Mouse (Mus musculus) midbrain, embryonic 11.5 days (tissue): ENCODE results near the gene Erbin. TPM values are rescaled to one million over a fixed set of nuclear protein-coding genes. Genes with fewer than 3 reads are reported as not detected.

ENCODE experiments used
- ATAC-seq: fragments of 200-750 bp; cut with Nextera tagmentation; 2 replicates; pipeline ENCODE4 v1.8.0; 2017; ENCODE audit warnings: moderate TSS enrichment, moderate library complexity; ENCODE audit not compliant: low FRiP score
- DNase-seq: peaks from one replicate; pipeline ENCODE4 v3.0.0; 2015; ENCODE audit warnings: low spot score; ENCODE audit errors: missing footprints
- H3K27ac ChIP-seq: fragments of 300-500 bp; sonication (generic); 2 replicates; pipeline ENCODE4 v1.5.1; 2014; ENCODE audit warnings: low read depth, low read length
- H3K27me3 ChIP-seq: fragments of 300-500 bp; sonication (generic); 2 replicates; pipeline ENCODE4 v1.6.1; 2014; ENCODE audit warnings: mild to moderate bottlenecking, low read length, moderate library complexity, mixed read lengths; ENCODE audit not compliant: control insufficient read depth, insufficient read depth
- H3K36me3 ChIP-seq: fragments of 300-500 bp; sonication (generic); 2 replicates; pipeline ENCODE4 v1.6.1; 2014; ENCODE audit warnings: mild to moderate bottlenecking, low read length, moderate library complexity, mixed read lengths; ENCODE audit not compliant: control insufficient read depth, insufficient read depth
- H3K4me1 ChIP-seq: fragments of 300-500 bp; sonication (generic); 2 replicates; pipeline ENCODE4 v1.6.1; 2014; ENCODE audit warnings: low read length; ENCODE audit not compliant: control insufficient read depth, insufficient read depth
- H3K4me2 ChIP-seq: fragments of 300-500 bp; sonication (generic); 2 replicates; pipeline ENCODE4 v1.6.1; 2014; ENCODE audit warnings: mild to moderate bottlenecking, moderate library complexity
- H3K4me3 ChIP-seq: fragments of 300-500 bp; sonication (generic); 2 replicates; pipeline ENCODE4 v1.5.1; 2014; ENCODE audit warnings: low read depth, low read length
- H3K9ac ChIP-seq: fragments of 300-500 bp; sonication (generic); 2 replicates; pipeline ENCODE4 v1.6.1; 2014; ENCODE audit warnings: low read length
- H3K9me3 ChIP-seq: fragments of 300-500 bp; sonication (generic); 2 replicates; pipeline ENCODE4 v1.6.1; 2016; ENCODE audit warnings: low read length; ENCODE audit not compliant: control insufficient read depth
- WGBS: fragments of 180-500 bp; shearing (Covaris S2); extraction: QIAGEN DNeasy Blood & Tissue Kit; methylation state at CpG from one replicate; pipeline ENCODE4 v1.1.7; 2014; 5-methylcytosine and 5-hydroxymethylcytosine counted together
- polyA plus RNA-seq: library from polyadenylated mRNA; unstranded; fragments of >200 nt; fragmentation: Nextera tagmentation; extraction: Ambion mirVana; gene quantifications from 2 replicates; pipeline ENCODE4 v1.2.1, GENCODE M21; 2014

Gene Erbin
- polyA plus RNA-seq, 1 experiment from 2014 or later = 27.6 TPM

DNA sequence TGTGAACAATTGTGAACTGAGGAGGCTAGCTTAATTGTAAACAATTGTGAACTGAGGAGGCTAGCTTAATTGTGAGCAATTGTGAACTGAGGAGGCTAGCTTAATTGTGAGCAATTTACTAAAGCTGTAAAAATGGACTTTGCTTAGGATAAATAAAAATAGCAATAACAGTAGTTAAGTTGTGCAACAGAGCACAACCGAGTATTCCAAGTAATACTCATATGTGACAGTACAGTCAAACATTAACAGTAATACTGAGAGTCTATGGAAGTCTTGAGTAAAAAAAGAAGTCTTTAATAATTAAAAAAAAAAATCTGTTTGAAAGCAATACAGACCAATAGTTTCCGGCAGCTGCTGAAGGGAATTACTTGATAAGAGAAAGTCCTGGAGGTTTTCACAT, 61.3 kb downstream of the Erbin start:
- 96% methylated on average over 2 of the region's 2 CpGs for WGBS
- no peak for DNase-seq

DNA sequence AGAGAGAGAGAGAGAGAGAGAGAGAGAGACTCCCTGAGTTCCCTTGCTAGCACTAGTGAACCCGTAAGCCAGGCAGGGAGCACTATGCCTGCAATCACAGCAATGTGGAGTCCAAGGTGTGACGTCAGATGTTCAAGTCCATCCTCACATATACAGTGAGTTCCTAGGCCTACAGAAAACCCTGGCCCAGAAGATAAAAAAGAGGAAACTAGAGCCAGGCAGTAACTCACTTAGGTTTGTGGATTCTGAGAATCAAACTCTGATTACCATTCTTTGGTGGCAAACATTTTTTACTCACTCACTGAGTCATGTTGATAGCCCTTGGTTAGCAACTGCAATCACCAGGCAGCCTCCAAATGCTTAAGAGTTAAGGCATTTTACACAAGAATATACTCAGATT, 72.7 kb downstream of the Erbin start:
- Histone ChIP-seq H3K4me2 (no peak overlapping the region), H3K27me3 (no peaks in the 10 kb centered on the region), H3K36me3 (no peaks in the 10 kb centered on the region), H3K9me3 (no peaks in the 10 kb centered on the region), H3K4me3 (no peak overlapping the region), H3K9ac (no peak overlapping the region), H3K27ac (no peak overlapping the region), H3K4me1 (no peaks in the 10 kb centered on the region)
- ATAC-seq (no peak), DNase-seq (no peak)
- WGBS = 90% methylated on average over 2 of the region's 2 CpGs

More for the DNA sequence above, 61.3 kb downstream of the Erbin start:
- Histone ChIP-seq H3K4me3 (no peak overlapping the region), H3K36me3 (peaks cover 3% of the 10 kb centered on the region; the same call in 1 of the 2 replicates), H3K27me3 (no peaks in the 10 kb centered on the region), H3K9ac (no peak overlapping the region), H3K4me1 (no peaks in the 10 kb centered on the region), H3K9me3 (no peaks in the 10 kb centered on the region), H3K27ac (no peak overlapping the region), H3K4me2 (no peak overlapping the region)
- no peak for ATAC-seq

DNA sequence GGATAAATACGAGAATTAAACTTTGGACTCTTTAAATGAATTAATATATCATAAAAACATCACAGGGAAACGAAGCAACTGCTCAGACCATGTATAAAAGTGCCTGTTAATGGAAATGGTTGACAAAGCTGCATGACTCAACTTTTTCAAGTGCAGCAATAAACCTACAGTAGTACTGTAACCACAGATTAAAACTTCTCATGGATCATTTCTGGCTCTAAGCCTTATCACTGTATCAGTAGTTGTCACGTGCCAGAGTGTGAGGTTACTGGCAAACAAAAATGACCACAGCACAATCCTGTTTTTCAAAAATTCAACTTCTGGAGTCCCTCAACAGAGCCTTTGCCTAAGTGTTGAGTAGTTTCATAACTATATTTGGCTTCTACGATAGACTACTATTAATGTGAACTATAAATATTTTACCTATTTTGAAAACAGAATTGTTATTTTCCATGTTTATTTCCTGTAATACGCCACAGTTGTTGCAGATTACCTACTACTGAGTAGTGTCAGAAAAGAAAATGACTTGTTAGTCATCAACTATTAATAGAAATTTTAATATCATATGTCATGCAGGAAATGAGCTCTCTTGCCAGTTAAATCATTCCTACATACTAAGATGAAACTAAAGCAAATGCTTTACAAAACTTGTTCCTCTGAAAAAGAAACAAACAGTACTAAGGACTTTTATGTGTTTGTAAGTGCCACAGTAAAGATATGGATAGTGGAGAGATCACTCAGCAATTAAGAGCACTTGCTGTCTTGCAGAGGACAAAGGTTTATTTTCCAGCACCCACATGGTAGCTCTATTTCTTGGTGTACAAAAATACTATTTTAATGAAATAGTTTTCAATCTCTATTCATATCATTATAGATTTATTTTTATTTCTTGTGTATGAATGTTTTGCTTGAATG, 78.8 kb downstream of the Erbin start:
- Histone ChIP-seq H3K4me1 (no peaks in the 10 kb centered on the region), H3K27ac (no peak overlapping the region), H3K27me3 (no peaks in the 10 kb centered on the region), H3K4me2 (no peak overlapping the region), H3K36me3 (peaks cover 15% of the 10 kb centered on the region; the same call in 1 of the 2 replicates), H3K9ac (no peak overlapping the region), H3K9me3 (no peaks in the 10 kb centered on the region), H3K4me3 (no peak overlapping the region)
- WGBS = 95% methylated on average over 5 of the region's 5 CpGs
- DNase-seq (no peak), ATAC-seq (no peak)

DNA sequence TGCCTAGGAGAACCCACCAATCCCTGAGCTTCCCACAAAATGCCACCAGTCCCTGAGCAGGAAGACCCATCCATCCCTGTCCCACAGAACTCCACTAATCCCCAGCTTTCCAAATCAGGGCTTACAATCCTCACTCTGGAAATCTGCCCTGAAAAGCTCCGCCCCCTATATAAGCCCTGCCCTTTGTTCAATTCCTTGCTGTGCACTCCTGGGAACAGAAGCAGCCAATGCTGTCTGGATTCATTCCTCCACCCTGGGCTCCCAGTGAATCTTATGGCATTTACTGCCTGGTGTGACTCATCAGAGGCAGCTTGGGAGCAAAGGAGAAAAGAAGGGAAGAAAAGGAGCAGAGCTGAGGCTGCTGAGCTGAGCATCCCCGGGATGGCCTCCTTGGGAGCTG, 81.7 kb downstream of the Erbin start:
- no peak for DNase-seq
- H3K36me3 ChIP-seq = peaks cover 22% of the 10 kb centered on the region
- no peaks in the 10 kb centered on the region for H3K4me1 ChIP-seq
- no peaks in the 10 kb centered on the region for H3K27me3 ChIP-seq
- 50% methylated on average over 2 of the region's 2 CpGs for WGBS
- ATAC-seq = peak; percentile 38; the same call in 1 of the 2 replicates
- no peak overlapping the region for H3K27ac ChIP-seq
- no peaks in the 10 kb centered on the region for H3K9me3 ChIP-seq
- no peak overlapping the region for H3K4me2 ChIP-seq
- no peak overlapping the region for H3K9ac ChIP-seq
- H3K4me3 ChIP-seq = no peak overlapping the region

DNA sequence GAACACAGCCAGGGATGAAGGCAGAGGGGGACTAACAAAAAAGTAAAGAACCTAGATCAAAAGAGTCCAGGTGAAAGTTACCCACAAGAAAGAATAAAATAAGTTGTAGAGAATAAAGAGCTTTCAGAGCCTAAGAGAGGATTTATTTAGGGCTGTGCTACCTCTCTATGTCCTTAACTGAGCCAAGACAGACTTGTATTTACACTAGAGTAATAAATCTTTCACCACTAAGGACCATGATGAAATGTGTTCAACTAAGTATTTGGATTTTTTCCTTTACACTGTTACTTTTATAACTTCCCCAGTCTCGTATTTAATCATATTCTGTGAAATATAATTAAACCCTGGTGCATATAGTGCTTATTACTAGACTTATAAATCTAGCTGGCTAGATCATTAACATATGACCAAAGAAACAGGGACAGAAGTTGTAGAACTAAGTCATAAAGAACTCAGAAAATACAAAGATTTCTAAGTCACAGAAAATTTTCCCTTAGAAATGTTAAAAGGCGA, 90.6 kb downstream of the Erbin start:
- Histone ChIP-seq H3K27ac (no peak overlapping the region), H3K9ac (no peak overlapping the region), H3K4me3 (no peak overlapping the region), H3K9me3 (no peaks in the 10 kb centered on the region), H3K4me2 (no peak overlapping the region), H3K4me1 (no peaks in the 10 kb centered on the region), H3K36me3 (peaks cover 7% of the 10 kb centered on the region), H3K27me3 (no peaks in the 10 kb centered on the region)
- ATAC-seq = no peak
- no peak for DNase-seq
- 92% methylated on average over 2 of the region's 2 CpGs for WGBS

DNA sequence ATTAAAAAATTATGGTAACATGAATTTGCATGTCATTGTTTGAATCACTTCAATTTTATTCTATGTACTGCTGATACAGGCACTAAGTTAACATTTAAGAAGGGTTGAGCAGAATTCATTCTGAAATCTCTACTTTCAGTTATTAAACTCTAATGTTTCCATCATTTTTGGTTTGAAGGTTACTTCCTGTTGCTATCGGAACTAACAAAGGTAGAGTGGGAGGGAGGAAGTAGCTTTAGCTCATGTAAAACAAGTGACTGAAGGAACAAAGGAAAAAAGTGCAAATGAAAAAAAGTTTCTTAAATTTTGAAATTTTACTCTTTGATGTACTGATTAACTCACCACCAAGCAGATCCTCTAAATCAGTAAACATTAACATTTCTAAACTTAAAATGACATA, 98.0 kb downstream of the Erbin start:
- Histone ChIP-seq H3K9ac (no peak overlapping the region), H3K4me1 (no peaks in the 10 kb centered on the region), H3K27ac (no peak overlapping the region), H3K36me3 (no peaks in the 10 kb centered on the region), H3K27me3 (no peaks in the 10 kb centered on the region), H3K4me2 (no peak overlapping the region), H3K9me3 (no peaks in the 10 kb centered on the region), H3K4me3 (no peak overlapping the region)
- ATAC-seq (no peak), DNase-seq (no peak)
- WGBS = 97% methylated on average over 1 of the region's 1 CpGs

DNA sequence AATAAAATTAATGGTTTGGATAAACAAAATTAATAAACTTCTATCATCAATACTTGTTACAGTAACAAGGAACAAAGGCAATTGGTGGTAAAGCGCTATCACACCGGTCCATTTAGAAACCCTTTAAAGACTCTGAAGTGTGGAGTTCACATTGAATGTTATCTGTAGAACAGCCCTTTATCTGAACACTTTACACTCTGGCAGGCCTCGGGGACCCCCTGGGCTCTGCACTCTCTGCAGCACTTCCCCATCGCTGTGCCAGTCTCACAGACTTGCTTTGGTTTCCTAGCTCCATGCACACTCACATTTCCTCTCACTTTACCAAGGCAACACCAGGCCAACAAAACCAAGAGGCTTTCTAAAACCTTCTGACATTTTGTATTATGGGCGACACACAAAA, 100.9 kb downstream of the Erbin start:
- H3K4me1 ChIP-seq = no peaks in the 10 kb centered on the region
- no peak overlapping the region for H3K9ac ChIP-seq
- 80% methylated on average over 5 of the region's 5 CpGs for WGBS
- H3K4me2 ChIP-seq = no peak overlapping the region
- H3K36me3 ChIP-seq = no peaks in the 10 kb centered on the region
- ATAC-seq = no peak
- no peaks in the 10 kb centered on the region for H3K9me3 ChIP-seq
- no peak for DNase-seq
- no peak overlapping the region for H3K4me3 ChIP-seq
- H3K27me3 ChIP-seq = no peaks in the 10 kb centered on the region
- no peak overlapping the region for H3K27ac ChIP-seq

DNA sequence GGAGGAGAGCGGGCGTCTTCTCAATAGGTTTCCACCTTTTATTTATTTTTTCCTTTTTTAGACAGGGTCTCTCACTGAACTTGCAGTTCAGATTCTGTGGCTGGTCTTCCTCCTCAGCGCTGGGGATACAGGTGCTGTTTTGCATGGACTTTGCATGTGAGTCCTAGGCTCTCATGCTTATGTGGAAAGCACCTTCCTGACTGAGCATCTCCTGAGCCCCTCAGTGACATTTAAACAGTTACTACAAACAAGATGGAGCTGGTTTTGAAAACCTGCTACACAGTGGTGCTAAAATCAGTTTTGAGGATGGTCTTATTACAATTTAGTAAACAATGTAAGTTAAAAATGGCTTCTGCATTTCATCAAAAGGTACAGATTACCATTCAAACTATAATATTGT, 102.4 kb downstream of the Erbin start:
- 94% methylated on average over 3 of the region's 3 CpGs for WGBS

DNA sequence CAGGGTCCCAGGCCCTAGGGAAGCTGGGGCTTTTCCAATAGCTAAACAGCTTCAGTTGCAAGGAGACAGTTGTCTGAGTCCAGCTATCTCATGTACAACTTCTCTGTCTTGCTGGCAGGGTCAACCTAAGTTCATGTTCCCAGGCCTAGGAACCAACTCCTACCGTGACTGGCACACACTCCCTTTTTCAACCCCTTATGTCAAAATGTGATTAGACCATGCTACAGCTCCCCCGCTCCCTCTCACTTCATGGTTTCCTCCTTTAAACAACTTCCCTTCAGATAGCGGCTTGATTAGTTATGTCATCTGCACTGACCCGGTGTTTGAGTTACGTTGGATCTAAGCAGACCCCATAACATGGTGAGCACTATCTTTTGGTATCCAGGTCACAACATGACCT, 112.8 kb downstream of the Erbin start:
- Histone ChIP-seq H3K36me3 (no peaks in the 10 kb centered on the region), H3K27me3 (no peaks in the 10 kb centered on the region), H3K4me2 (no peak overlapping the region), H3K9ac (no peak overlapping the region), H3K4me3 (no peak overlapping the region), H3K9me3 (no peaks in the 10 kb centered on the region), H3K27ac (no peak overlapping the region), H3K4me1 (peaks cover 4% of the 10 kb centered on the region; the same call in 1 of the 2 replicates)
- DNase-seq (peak; percentile 69), ATAC-seq (no peak)
- WGBS = 87% methylated on average over 5 of the region's 5 CpGs

More for the DNA sequence above, 102.4 kb downstream of the Erbin start:
- no peaks in the 10 kb centered on the region for H3K27me3 ChIP-seq
- H3K27ac ChIP-seq = no peak overlapping the region
- no peak overlapping the region for H3K4me3 ChIP-seq
- no peaks in the 10 kb centered on the region for H3K9me3 ChIP-seq
- no peak overlapping the region for H3K9ac ChIP-seq
- H3K4me2 ChIP-seq = no peak overlapping the region
- no peaks in the 10 kb centered on the region for H3K4me1 ChIP-seq
- DNase-seq (no peak), ATAC-seq (no peak)
- no peaks in the 10 kb centered on the region for H3K36me3 ChIP-seq
